Mouse (Mus musculus) cerebellum, adult 11-12 months (tissue): Measurements from ENCODE around the gene Txlna.

Source experiments
- DNase-seq: peaks from one replicate; pipeline ENCODE4 v3.0.0; 2022

The Txlna gene

GRCm38 (mm10) chr4:129586943-129587342 lies 53.9 kb downstream of the Txlna start:
- DNase-seq: no peak

GRCm38 (mm10) chr4:129585773-129586172 lies 55.1 kb downstream of the Txlna start:
- no peak for DNase-seq

- DNase-seq: peak; percentile 60
Measured at GRCm38 (mm10) chr4:129584884-129585608, 55.8 kb downstream of the Txlna start.

- DNase-seq: no peak
Measured at GRCm38 (mm10) chr4:129584370-129584769, 56.5 kb downstream of the Txlna start.

DNA sequence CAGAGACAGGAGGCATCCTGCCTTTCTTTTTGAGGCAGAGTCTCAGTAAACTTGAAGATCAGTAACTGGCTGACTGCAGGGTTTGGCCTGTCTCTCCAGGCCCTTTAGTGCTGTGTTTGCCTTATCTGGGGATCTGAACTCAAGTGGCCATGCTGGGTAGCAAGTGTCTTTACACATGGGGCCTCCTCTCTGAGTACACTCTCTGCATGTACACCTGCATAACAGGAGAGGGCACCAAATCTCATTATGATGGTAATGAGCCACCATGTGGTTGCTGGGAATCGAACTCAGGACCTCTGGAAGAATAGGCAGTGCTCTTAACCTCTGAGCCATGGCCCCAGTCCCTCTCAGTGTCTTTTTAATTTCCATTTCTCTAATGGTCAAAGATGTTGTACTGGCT lies 58.6 kb downstream of the Txlna start:
- DNase-seq: no peak

DNA sequence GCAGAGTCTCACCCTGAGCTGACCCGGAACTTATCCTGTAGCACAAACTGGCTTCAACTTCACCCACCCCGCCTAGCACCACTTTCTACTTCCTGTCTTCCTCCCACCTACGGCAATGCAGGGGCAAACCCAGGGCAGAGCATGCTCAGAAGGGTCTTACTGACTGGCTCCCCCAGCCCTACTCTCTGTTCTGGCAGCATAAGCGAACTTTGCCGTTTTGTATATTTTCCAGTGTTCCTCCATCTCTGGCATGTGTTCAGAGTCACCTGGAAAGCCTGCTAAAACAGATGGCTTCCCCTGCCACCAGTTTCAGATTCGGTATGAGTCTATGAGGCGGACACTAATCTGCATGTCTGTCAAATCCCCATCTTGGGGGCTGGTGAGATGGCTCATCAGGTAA lies 60.5 kb downstream of the Txlna start:
- DNase-seq: peak; percentile 57

- DNase-seq: no peak
Measured at GRCm38 (mm10) chr4:129578466-129578865, 62.4 kb downstream of the Txlna start, which contains the start of gene Fam167b. Fam167b (minus strand) TSS chr4:129578549.

GRCm38 (mm10) chr4:129577688-129578087 lies 63.2 kb downstream of the Txlna start:
- no peak for DNase-seq

- peak; percentile 31 for DNase-seq
Measured at GRCm38 (mm10) chr4:129576863-129577491, 63.9 kb downstream of the Txlna start.
